Mouse (Mus musculus) hindbrain, embryonic 11.5 days (tissue): ENCODE measurements at regions not wholly inside any gene's neighbourhood (a gene's known extent, or its start where the extent isn't known, plus 50 kb on each side); places are given as distances from the start of the nearest gene placed in this dataset.

Source experiments
- ATAC-seq: fragments of 200-750 bp; cut with Nextera tagmentation; 2 replicates; pipeline ENCODE4 v1.8.0; 2017; ENCODE audit warnings: mild to moderate bottlenecking, moderate TSS enrichment, moderate library complexity; ENCODE audit not compliant: low FRiP score
- DNase-seq: peaks from one replicate; pipeline ENCODE4 v3.0.0-alpha.2; 2015; ENCODE audit warnings: low spot score
- H3K27ac ChIP-seq: fragments of 300-500 bp; sonication (generic); 2 replicates; pipeline ENCODE4 v1.5.1; 2014; ENCODE audit warnings: mild to moderate bottlenecking, low read depth, low read length
- H3K27me3 ChIP-seq: fragments of 300-500 bp; sonication (generic); 2 replicates; pipeline ENCODE4 v1.6.1; 2014; ENCODE audit warnings: mild to moderate bottlenecking, low read length, moderate library complexity, mixed read lengths; ENCODE audit not compliant: control insufficient read depth, insufficient read depth
- H3K36me3 ChIP-seq: fragments of 300-500 bp; sonication (generic); 2 replicates; pipeline ENCODE4 v1.6.1; 2014; ENCODE audit warnings: mild to moderate bottlenecking, low read length, moderate library complexity, mixed read lengths; ENCODE audit not compliant: control insufficient read depth, insufficient read depth
- H3K4me1 ChIP-seq: fragments of 300-500 bp; sonication (generic); replicated peaks from 2 replicates; pipeline ENCODE4 v1.6.1; 2014; ENCODE audit warnings: low read length, mixed read lengths; ENCODE audit not compliant: control insufficient read depth, insufficient read depth
- H3K4me2 ChIP-seq: fragments of 300-500 bp; sonication (generic); replicated peaks from 2 replicates; pipeline ENCODE4 v1.6.1; 2014; ENCODE audit warnings: mild to moderate bottlenecking, low read depth, low read length
- H3K4me3 ChIP-seq: fragments of 300-500 bp; sonication (generic); 2 replicates; pipeline ENCODE4 v1.5.1; 2014; ENCODE audit warnings: low read depth, low read length
- H3K9ac ChIP-seq: fragments of 300-500 bp; sonication (generic); 2 replicates; pipeline ENCODE4 v1.6.1; 2014; ENCODE audit warnings: low read depth, low read length
- H3K9me3 ChIP-seq: fragments of 300-500 bp; sonication (generic); 2 replicates; pipeline ENCODE4 v1.6.1; 2016; ENCODE audit warnings: low read length; ENCODE audit not compliant: control insufficient read depth
- WGBS: fragments of 180-500 bp; shearing (Covaris S2); extraction: QIAGEN DNeasy Blood & Tissue Kit; methylation state at CpG from one replicate; pipeline ENCODE4 v1.1.7; 2014; 5-methylcytosine and 5-hydroxymethylcytosine counted together

GRCm38 (mm10) chr8:8983133-8983661 is 292.9 kb upstream of the Arglu1 start:
- no peaks in the 10 kb centered on the region for H3K27me3 ChIP-seq
- no peaks in the 10 kb centered on the region for H3K9me3 ChIP-seq
- H3K4me3 ChIP-seq: no peak overlapping the region
- ATAC-seq: no peak
- H3K9ac ChIP-seq: no peak overlapping the region
- no peaks in the 10 kb centered on the region for H3K36me3 ChIP-seq
- no peak for DNase-seq
- H3K27ac ChIP-seq: no peak overlapping the region
- no peak overlapping the region for H3K4me2 ChIP-seq
- WGBS: 60% methylated on average over 5 of the region's 5 CpGs
- H3K4me1 ChIP-seq: peaks cover 3% of the 10 kb centered on the region; the same call in 1 of the 2 replicates

GRCm38 (mm10) chr8:8978969-8979368 is 288.6 kb upstream of the Arglu1 start:
- WGBS: 70% methylated on average over 1 of the region's 1 CpGs
- ATAC-seq: no peak
- Histone ChIP-seq H3K9me3 (no peaks in the 10 kb centered on the region), H3K4me3 (no peak overlapping the region), H3K27me3 (no peaks in the 10 kb centered on the region), H3K36me3 (no peaks in the 10 kb centered on the region), H3K27ac (no peak overlapping the region), H3K9ac (no peak overlapping the region), H3K4me2 (no peak overlapping the region), H3K4me1 (no peaks in the 10 kb centered on the region)
- no peak for DNase-seq

- Histone ChIP-seq H3K4me1 (no peaks in the 10 kb centered on the region), H3K9ac (no peak overlapping the region), H3K27me3 (no peaks in the 10 kb centered on the region), H3K4me2 (no peak overlapping the region), H3K9me3 (no peaks in the 10 kb centered on the region), H3K36me3 (no peaks in the 10 kb centered on the region), H3K4me3 (no peak overlapping the region), H3K27ac (no peak overlapping the region)
- ATAC-seq (no peak), DNase-seq (no peak)
- 70% methylated on average over 6 of the region's 6 CpGs for WGBS
These were observed 283.4 kb upstream of the Arglu1 start for GRCm38 (mm10) chr8:8973769-8974168.

- DNase-seq (no peak), ATAC-seq (no peak)
- 71% methylated on average over 6 of the region's 6 CpGs for WGBS
These were observed 283.0 kb upstream of the Arglu1 start for GRCm38 (mm10) chr8:8973334-8973733.

GRCm38 (mm10) chr8:8970776-8971175 is 280.5 kb upstream of the Arglu1 start:
- no peak for DNase-seq
- H3K4me1 ChIP-seq: no peaks in the 10 kb centered on the region
- H3K27me3 ChIP-seq: no peaks in the 10 kb centered on the region
- ATAC-seq: no peak
- no peaks in the 10 kb centered on the region for H3K36me3 ChIP-seq
- H3K4me2 ChIP-seq: no peak overlapping the region
- H3K9me3 ChIP-seq: no peaks in the 10 kb centered on the region
- H3K9ac ChIP-seq: no peak overlapping the region
- no peak overlapping the region for H3K27ac ChIP-seq
- H3K4me3 ChIP-seq: no peak overlapping the region
- WGBS: 92% methylated on average over 5 of the region's 5 CpGs

More at GRCm38 (mm10) chr8:8973334-8973733, 283.0 kb upstream of the Arglu1 start:
- Histone ChIP-seq H3K4me1 (no peaks in the 10 kb centered on the region), H3K9ac (no peak overlapping the region), H3K27ac (no peak overlapping the region), H3K4me2 (no peak overlapping the region), H3K4me3 (no peak overlapping the region), H3K9me3 (no peaks in the 10 kb centered on the region), H3K27me3 (no peaks in the 10 kb centered on the region), H3K36me3 (no peaks in the 10 kb centered on the region)

- 94% methylated on average over 5 of the region's 5 CpGs for WGBS
- H3K27me3 ChIP-seq: no peaks in the 10 kb centered on the region
- no peak overlapping the region for H3K9ac ChIP-seq
- H3K9me3 ChIP-seq: no peaks in the 10 kb centered on the region
- H3K36me3 ChIP-seq: no peaks in the 10 kb centered on the region
- no peak for DNase-seq
- H3K27ac ChIP-seq: no peak overlapping the region
- H3K4me3 ChIP-seq: no peak overlapping the region
- no peak for ATAC-seq
- H3K4me1 ChIP-seq: no peaks in the 10 kb centered on the region
- H3K4me2 ChIP-seq: no peak overlapping the region
These were observed 280.0 kb upstream of the Arglu1 start for GRCm38 (mm10) chr8:8970346-8970745.

GRCm38 (mm10) chr8:8969112-8969950 is 279.0 kb upstream of the Arglu1 start:
- Histone ChIP-seq H3K4me2 (no peak overlapping the region), H3K9ac (no peak overlapping the region), H3K36me3 (no peaks in the 10 kb centered on the region), H3K4me3 (no peak overlapping the region), H3K4me1 (no peaks in the 10 kb centered on the region), H3K27me3 (no peaks in the 10 kb centered on the region), H3K9me3 (no peaks in the 10 kb centered on the region), H3K27ac (no peak overlapping the region)
- DNase-seq (no peak), ATAC-seq (no peak)
- WGBS: 89% methylated on average over 21 of the region's 21 CpGs

GRCm38 (mm10) chr8:8966658-8967048 is 276.3 kb upstream of the Arglu1 start:
- Histone ChIP-seq H3K4me3 (no peak overlapping the region), H3K9me3 (no peaks in the 10 kb centered on the region), H3K9ac (no peak overlapping the region), H3K27ac (no peak overlapping the region), H3K36me3 (no peaks in the 10 kb centered on the region), H3K4me1 (no peaks in the 10 kb centered on the region), H3K4me2 (no peak overlapping the region), H3K27me3 (no peaks in the 10 kb centered on the region)
- 67% methylated on average over 1 of the region's 1 CpGs for WGBS
- ATAC-seq: no peak
- DNase-seq: no peak
